Mouse (Mus musculus): Measurements from ENCODE around the gene Sult1b1. TPM values are rescaled to one million over a fixed set of nuclear protein-coding genes. Genes with fewer than 3 reads are reported as not detected.

Gene Sult1b1
- total RNA-seq, 2 experiments from 2014 or later = not detected

Other genes with a start within 250 kb of the Sult1b1 start
- gene Ugt2a3, start 201.0 kb downstream of the Sult1b1 start, total RNA-seq (2021) = not detected
- gene Ugt2b38, start 114.0 kb downstream of the Sult1b1 start, total RNA-seq (2021) = not detected
- not detected for gene Ugt2a2, start 55.9 kb downstream of the Sult1b1 start, total RNA-seq (2021)
- not detected for gene Gm43638, start 51.4 kb downstream of the Sult1b1 start, total RNA-seq (2021)
- gene Ugt2a1, start 47.3 kb downstream of the Sult1b1 start, total RNA-seq (2021) = not detected
- not detected for gene Sult1d1, start 30.8 kb upstream of the Sult1b1 start, total RNA-seq (2021)
- gene Sult1e1, start 53.4 kb upstream of the Sult1b1 start, total RNA-seq (2021) = not detected
- gene Csn1s1, start 128.0 kb upstream of the Sult1b1 start, total RNA-seq (2021) = not detected
- not detected for gene Csn2, start 161.4 kb upstream of the Sult1b1 start, total RNA-seq (2021)
- not detected for gene Csn1s2a, start 236.4 kb upstream of the Sult1b1 start, total RNA-seq (2021)